Mouse (Mus musculus): Measurements from ENCODE around the gene Prune1.

DNA sequence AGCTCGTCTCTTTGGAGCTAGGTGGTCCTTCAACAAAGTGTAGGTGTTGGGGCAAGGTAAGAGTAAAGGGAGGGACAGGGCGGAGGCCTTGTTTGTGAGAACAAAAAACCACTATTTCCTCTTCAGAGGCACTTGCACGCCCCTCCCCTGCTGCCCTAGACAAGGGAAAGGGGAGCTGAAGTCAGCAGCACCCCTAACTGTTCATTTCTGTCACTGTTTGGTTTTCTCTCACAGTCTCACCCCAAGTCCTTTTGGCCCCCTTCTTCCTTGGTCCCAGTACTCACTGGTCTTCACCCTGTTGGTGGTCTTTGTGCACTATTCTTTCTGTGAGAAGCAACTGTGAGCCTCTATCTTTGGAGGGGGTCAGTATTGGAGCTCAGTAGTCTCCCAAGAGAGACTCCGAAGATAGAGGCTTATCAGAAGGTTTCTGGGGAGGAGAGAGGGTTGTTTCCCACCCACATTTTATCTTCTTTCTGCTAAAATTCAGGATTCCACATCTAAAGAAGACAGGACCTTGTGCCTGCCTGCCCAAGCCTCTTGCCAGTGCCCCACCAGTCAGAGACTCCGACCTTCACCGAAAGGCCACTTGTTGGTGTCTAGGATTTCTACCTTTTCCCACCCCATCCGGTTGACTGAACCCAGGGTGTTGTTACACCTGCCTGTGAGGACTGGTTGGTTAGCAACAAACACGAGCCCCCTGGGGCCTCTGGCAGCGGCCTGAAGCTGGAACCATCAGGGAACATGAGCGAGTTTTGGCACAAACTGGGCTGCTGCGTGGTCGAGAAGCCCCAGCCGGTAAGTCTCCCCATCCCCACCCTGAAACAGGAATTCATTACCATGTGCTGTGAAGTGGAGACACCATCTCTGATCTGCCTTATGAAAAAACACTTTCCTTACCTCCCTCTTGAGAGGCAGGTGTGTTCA lies 50.3 kb downstream of the Prune1 start, which contains the start of gene Mllt11:
- TF ChIP-seq CTCF (IDR thresholded peaks at IDR 0.05; ENCODE audit: extremely low read depth, insufficient read depth, low read length), result no peak
- TF ChIP-seq POLR2A (IDR thresholded peaks at IDR 0.05; ENCODE audit: extremely low read depth, insufficient read depth, low read length), result no peak

Measured in cortical plate, adult 2 months (tissue).